Mouse (Mus musculus) hindlimb bud, embryonic 11.5 days (tissue): Measurements from ENCODE around the gene Oxt.

Source experiments
- DNase-seq: peaks from one replicate; pipeline ENCODE4 v3.0.0-alpha.2; 2012; ENCODE audit warnings: low read depth, low spot score; ENCODE audit errors: extremely low spot score

The Oxt gene

GRCm38 (mm10) chr2:130577632-130578031 lies 1.7 kb downstream of the Oxt start:
- DNase-seq, result no peak

GRCm38 (mm10) chr2:130578148-130578547 lies 2.2 kb downstream of the Oxt start:
- DNase-seq, result no peak

GRCm38 (mm10) chr2:130579791-130580190 lies 3.8 kb downstream of the Oxt start:
- no peak for DNase-seq

GRCm38 (mm10) chr2:130581201-130581600 lies 5.2 kb downstream of the Oxt start:
- no peak for DNase-seq

- DNase-seq, result no peak
Observed at GRCm38 (mm10) chr2:130582552-130582951, 6.6 kb downstream of the Oxt start, which contains the start of gene Avp. TSS of gene Avp (minus strand) at chr2:130582554.

- no peak for DNase-seq
Observed at GRCm38 (mm10) chr2:130583902-130584560, 8.1 kb downstream of the Oxt start.

- DNase-seq, result no peak
Observed at GRCm38 (mm10) chr2:130586016-130586415, 10.0 kb downstream of the Oxt start.

GRCm38 (mm10) chr2:130588373-130588772 lies 12.4 kb downstream of the Oxt start:
- DNase-seq, result no peak

GRCm38 (mm10) chr2:130589157-130589556 lies 13.2 kb downstream of the Oxt start:
- no peak for DNase-seq

- DNase-seq, result no peak
Observed at GRCm38 (mm10) chr2:130589761-130590160, 13.8 kb downstream of the Oxt start.

GRCm38 (mm10) chr2:130591016-130591415 lies 15.0 kb downstream of the Oxt start:
- no peak for DNase-seq

GRCm38 (mm10) chr2:130595596-130595995 lies 19.6 kb downstream of the Oxt start:
- DNase-seq, result no peak

- DNase-seq, result no peak
Observed at GRCm38 (mm10) chr2:130597601-130598010, 21.6 kb downstream of the Oxt start.

- no peak for DNase-seq
Observed at GRCm38 (mm10) chr2:130598399-130598798, 22.4 kb downstream of the Oxt start.

GRCm38 (mm10) chr2:130602195-130602594 lies 26.2 kb downstream of the Oxt start:
- DNase-seq, result no peak

GRCm38 (mm10) chr2:130613091-130613490 lies 37.1 kb downstream of the Oxt start:
- no peak for DNase-seq

- no peak for DNase-seq
Observed at GRCm38 (mm10) chr2:130618972-130619371, 43.0 kb downstream of the Oxt start.
